Mouse (Mus musculus) T-helper 2 cell (primary cell): ENCODE results near the gene 1700018F24Rik.
"Not testable (repeated sequence)": the region's sequence is repeated elsewhere in the genome, so short reads cannot be mapped to it uniquely, and the experiment has no call there.

ENCODE experiments used
- in situ Hi-C: fragments of 300-600 bp; cut with MboI, MseI; formaldehyde crosslinking; loops from one replicate; pipeline ENCODE4 v1.15.1; 2025; ENCODE audit warnings: high pct_unique_total_duplicates

Gene 1700018F24Rik

GRCm38 (mm10) chr5:145042690-145043089, at the start of gene 1700018F24Rik:
TSS of gene 1700018F24Rik (plus strand) at chr5:145042990.
- in situ Hi-C loops = not testable (repeated sequence)

DNA sequence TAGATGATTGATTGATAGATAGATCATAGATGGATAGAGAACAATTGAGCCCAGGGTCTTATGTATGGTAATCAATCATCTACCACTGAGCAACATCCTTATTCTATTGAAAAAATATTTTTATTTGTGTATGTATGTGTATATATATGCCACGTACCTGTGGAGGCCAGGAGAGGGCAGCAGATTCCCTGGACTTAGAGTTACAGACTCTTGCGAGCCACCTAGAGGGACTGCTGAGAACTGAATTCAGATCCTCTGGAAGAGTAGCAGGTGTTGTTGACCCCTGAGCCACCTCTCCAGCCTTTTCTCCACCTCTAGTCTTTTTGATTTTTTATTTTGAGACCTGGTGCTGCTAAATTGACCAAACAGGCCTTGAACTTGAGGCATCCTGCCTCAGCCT, 44.3 kb upstream of the 1700018F24Rik start:
- in situ Hi-C loops = no loop called here

GRCm38 (mm10) chr5:145003362-145003761, 39.4 kb upstream of the 1700018F24Rik start:
- in situ Hi-C loops = loop anchor here (25.0 kb wide), 1 partner anchor 466 kb away; the partner anchor contains the start of gene Nptx2

DNA sequence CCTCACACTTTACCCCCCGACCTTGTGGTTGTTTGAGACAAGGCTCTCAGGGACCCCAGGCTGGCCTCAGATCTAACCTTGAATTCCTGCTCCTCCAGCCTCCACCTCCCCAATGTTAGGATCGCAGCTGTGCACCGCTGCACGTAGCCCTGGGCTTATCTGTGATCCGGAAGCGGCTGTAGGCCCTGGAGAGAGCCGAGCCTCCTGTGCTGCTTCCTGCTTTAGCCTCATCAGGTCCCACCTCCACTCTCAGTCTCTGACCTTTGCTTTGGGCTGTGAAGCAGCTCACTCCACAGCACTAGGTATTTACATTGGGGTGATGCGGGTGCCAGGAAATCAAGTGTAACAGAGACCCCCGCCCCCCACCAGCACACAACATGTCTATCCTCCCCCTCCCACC, 38.3 kb upstream of the 1700018F24Rik start:
- in situ Hi-C loops = loop anchor here (25.0 kb wide), 1 partner anchor 467 kb away; the partner anchor contains the start of gene Nptx2

GRCm38 (mm10) chr5:145005596-145005995, 37.2 kb upstream of the 1700018F24Rik start:
- in situ Hi-C loops = loop anchor here (25.0 kb wide), 1 partner anchor 468 kb away; the partner anchor contains the start of gene Nptx2

- in situ Hi-C loops = loop anchor here (25.0 kb wide), 1 partner anchor 472 kb away; the partner anchor contains the start of gene Nptx2
These were observed 33.7 kb upstream of the 1700018F24Rik start for GRCm38 (mm10) chr5:145008878-145009659.

- in situ Hi-C loops = loop anchor here (10.0 to 25.0 kb wide), 2 partner anchors 477 to 1239 kb away; partner anchors contain the start of gene Nptx2
These were observed 28.5 kb upstream of the 1700018F24Rik start for GRCm38 (mm10) chr5:145014278-145014677.

DNA sequence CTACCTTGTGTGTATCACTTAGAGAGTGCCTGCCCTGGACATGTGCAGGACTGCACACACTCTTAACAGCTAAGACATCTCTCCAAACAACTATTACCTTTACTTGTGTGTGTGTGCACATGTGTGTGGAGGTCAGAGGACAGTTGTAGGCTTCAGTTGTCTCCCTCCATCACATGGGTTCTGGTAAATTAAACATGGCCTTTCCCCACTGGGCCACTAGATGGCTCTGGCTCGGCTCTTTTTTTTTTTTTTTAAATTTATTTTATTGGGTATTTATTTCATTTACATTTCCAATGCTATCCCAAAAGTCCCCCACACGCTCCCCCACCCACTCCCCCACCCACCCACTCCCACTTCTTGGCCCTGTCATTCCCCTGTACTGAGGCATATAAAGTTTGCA, 26.0 kb upstream of the 1700018F24Rik start:
- in situ Hi-C loops = loop anchor here (10.0 to 25.0 kb wide), 2 partner anchors 479 to 1242 kb away; partner anchors contain the start of gene Nptx2

DNA sequence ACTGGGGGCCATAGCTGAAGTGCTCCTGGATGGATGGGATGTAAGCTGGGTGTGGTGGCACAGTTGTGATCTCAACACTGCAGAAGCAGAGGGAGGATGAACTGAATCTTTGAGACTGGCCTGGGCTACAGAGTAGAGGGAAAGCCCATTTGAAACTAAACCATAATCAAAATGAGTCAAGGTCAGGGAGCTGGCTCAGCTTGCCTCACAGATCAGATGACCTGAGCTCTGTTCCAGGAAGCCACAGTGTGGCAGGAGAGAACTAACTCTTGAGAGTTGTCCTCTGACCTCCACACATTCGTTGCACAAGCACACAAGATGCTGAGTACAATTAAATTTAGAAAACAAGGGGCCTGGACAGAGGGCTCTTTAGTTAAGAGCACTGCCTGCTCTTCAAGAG, 22.5 kb upstream of the 1700018F24Rik start:
- in situ Hi-C loops = loop anchor here (25.0 kb wide), 1 partner anchor 483 kb away; the partner anchor contains the start of gene Nptx2

DNA sequence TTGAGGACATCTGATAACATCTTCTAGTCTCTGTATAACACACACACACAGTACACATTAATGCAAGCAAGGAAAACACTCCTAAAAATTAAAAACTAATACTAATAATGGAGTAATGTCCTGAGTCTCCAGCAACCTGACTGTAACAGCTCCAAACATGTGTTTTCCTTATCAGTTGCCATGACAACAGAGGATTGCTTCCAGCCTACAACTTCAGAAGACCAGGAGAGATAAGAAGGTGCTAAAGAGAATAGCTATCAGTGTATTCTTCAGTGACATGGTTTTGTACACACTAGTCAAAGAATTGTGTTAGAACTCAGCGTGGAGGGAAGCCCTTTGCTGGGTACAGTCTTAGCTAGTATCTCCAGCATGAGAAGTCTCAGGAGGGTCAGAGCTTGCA, 22.1 kb upstream of the 1700018F24Rik start:
- in situ Hi-C loops = loop anchor here (25.0 kb wide), 1 partner anchor 483 kb away; the partner anchor contains the start of gene Nptx2

DNA sequence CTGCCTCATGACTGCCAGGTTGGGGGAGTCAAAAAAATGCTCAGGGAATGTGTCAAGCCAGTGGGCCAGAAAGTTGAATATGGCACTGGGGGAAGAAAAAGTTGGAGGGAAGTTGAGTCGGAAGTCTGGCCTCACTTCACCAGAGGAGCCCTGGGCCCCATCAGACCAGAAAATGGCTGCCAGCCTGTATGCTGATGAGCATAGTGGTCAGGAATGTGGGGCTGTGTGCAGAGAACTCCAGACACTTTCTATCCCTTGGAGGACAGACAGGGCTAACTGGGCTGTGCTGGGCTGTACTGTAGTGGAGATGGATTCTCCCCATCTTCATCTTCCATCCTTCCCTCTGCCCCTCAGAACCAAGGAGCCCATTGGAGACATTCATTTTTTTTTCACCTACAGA, 12.3 kb upstream of the 1700018F24Rik start:
- in situ Hi-C loops = not testable (repeated sequence)

- in situ Hi-C loops = not testable (repeated sequence)
These were observed 10.4 kb upstream of the 1700018F24Rik start, which contains the start of gene Gm4871 for GRCm38 (mm10) chr5:145032391-145032790. TSS of gene Gm4871 (minus strand) at chr5:145032754.

- in situ Hi-C loops = no loop called here
These were observed 1.2 kb upstream of the 1700018F24Rik start for GRCm38 (mm10) chr5:145041628-145042027.

DNA sequence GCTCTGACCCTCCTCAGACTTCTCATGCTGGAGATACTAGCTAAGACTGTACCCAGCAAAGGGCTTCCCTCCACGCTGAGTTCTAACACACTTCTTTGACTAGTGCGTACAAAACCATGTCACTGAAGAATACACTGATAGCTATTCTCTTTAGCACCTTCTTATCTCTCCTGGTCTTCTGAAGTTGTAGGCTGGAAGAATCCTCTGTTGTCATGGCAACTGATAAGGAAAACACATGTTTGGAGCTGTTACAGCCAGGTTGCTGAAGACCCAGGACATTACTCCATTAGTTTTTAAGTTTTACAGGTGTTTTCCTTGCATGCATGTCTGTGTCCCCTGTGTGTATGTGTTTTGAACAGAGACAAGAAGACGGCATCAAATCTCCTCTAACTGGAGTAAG, 11.4 kb downstream of the 1700018F24Rik start:
- in situ Hi-C loops = not testable (repeated sequence)

DNA sequence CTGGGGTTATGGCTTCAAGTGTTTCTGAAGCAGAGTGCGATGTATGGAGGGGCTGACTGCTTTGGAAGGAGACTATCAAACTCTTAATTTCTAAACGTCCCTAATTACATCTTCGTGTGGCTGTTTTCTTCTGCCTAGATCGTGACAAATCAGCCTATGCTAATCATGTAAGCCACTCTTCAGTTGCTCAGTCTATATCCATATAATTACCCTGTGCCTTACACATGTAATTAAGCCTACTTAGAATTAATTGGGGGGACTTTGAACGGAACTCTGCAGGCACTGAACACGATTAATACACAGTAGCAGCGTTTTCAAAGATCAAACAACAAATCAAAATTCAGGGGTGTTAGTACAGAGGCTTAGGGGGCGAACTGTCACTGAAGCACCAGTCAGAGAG, 15.1 kb downstream of the 1700018F24Rik start:
- in situ Hi-C loops = no loop called here

DNA sequence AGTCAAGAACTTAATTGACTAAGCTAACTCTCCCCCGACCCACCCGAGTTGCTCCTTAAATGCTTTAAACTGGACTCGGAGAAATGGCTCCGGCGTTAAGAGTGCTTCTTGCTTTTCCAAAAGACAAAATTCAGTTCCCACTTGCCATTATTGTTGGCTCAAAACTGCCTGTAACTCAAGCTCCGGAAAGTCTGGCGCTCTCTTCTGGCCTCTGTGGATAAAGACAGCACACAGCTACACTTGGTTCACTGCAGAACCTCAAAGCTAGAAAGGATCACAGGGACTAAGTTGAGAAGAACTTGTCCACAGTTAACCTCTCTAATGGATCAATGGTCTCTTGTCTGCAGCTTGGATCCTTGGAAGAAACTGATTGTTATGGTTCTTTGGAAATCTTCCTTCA, 15.9 kb downstream of the 1700018F24Rik start:
- in situ Hi-C loops = no loop called here

- in situ Hi-C loops = no loop called here
These were observed 16.7 kb downstream of the 1700018F24Rik start for GRCm38 (mm10) chr5:145059524-145059923.

DNA sequence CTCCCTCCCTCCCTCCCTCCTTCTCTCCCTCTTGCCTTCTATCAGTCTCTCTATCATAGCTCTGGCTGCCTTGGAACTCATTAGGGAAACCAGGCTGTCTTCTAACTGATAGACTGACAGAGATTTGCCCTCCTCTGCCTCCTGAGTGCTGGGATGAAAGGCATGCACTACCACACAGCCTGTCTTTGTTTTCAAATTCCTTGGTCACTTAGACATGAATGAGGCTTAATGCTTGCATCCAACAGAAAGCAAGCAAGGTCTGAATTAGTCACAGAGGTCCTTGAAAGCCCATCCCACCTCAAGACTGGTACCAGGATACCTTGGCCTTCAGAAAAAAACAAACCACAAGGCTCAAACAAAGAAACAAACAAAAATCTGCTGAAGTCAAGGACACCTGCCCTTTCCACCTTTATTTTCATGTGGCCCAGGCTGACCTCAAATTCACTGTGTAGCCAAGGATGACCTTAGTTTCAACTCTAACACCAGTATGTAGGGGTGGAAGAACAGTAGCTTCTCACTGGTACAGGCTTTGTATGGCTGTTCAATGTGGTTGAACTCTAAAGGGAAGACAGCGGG, 22.1 kb downstream of the 1700018F24Rik start:
- in situ Hi-C loops = no loop called here

GRCm38 (mm10) chr5:145068863-145069262, 26.1 kb downstream of the 1700018F24Rik start:
- in situ Hi-C loops = no loop called here

- in situ Hi-C loops = loop anchor here (10.0 kb wide), 1 partner anchor 295 kb away; no protein-coding TSS in a partner anchor
These were observed 26.9 kb downstream of the 1700018F24Rik start for GRCm38 (mm10) chr5:145069707-145070106.

DNA sequence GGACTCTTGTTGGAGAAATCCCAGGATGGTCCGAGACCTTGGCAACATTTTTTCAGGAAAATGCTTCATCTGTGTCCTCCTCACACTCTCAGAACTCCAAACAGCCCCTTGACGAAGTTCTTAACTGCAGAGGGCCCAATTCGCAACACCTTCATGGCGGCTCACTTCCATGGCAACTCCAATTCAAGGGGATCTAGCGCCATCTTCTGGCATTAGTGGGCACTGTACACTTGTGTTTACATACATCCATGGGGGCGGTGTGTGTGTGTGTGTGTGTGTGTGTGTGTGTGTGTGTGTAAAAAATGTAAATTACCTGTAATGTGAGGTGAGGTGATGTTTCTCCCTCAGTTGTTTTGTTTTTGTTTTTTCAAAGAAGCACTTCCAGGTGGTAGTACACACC, 28.6 kb downstream of the 1700018F24Rik start:
- in situ Hi-C loops = loop anchor here (10.0 kb wide), 1 partner anchor 297 kb away; no protein-coding TSS in a partner anchor

DNA sequence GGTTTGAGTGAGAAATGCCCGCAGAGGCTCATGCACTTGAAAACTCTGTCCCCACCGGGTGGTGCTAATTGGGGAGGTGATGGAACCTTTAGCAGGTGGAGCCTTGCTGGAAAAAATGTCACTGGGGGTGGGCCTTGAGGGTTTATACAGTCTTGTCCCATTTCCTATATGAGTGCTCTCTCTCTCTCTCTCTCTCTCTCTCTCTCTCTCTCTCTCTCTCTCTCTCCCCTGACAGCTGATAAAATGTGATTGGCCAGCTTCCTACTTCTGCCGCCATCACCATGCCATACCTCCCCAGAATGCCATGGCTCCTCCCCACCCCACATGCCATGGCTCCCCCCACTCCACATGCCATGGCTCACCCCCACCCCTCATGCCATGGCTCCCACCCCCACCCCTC, 32.3 kb downstream of the 1700018F24Rik start:
- in situ Hi-C loops = loop anchor here (10.0 kb wide), 1 partner anchor 300 kb away; no protein-coding TSS in a partner anchor
